Mouse (Mus musculus) CD4-positive, CD25-positive, alpha-beta regulatory T cell, adult 4 months (primary cell): ENCODE data around the gene Tsga10. TPM values are rescaled to one million over a fixed set of nuclear protein-coding genes. Genes with fewer than 3 reads are reported as not detected.

Experiments
- ATAC-seq: one replicate; pipeline ENCODE4 v1.8.0; 2017
- polyA plus RNA-seq, 2 experiments: library from polyadenylated mRNA; unstranded; fragments of 100-300 nt; shearing (Covaris generic); gene quantifications; one replicate each; pipeline ENCODE4 v1.2.1; 2017

Gene Tsga10
- polyA plus RNA-seq, result 1 to 10 TPM; 2.1 TPM

- no peak for ATAC-seq
These were observed at the start of gene Tsga10 for GRCm38 (mm10) chr1:37866286-37866685. Gene Tsga10, minus strand, starts transcription at chr1:37866429.

GRCm38 (mm10) chr1:37912751-37913150 lies 46.5 kb upstream of the Tsga10 start:
- ATAC-seq, result no peak

GRCm38 (mm10) chr1:37903178-37903577 lies 36.9 kb upstream of the Tsga10 start:
- ATAC-seq, result no peak

- no peak for ATAC-seq
These were observed 34.1 kb upstream of the Tsga10 start for GRCm38 (mm10) chr1:37900288-37900687.

GRCm38 (mm10) chr1:37899816-37900215 lies 33.6 kb upstream of the Tsga10 start:
- ATAC-seq, result no peak

- no peak for ATAC-seq
These were observed 28.4 kb upstream of the Tsga10 start for GRCm38 (mm10) chr1:37894606-37895005.

GRCm38 (mm10) chr1:37891400-37891799 lies 25.2 kb upstream of the Tsga10 start:
- no peak for ATAC-seq

GRCm38 (mm10) chr1:37890025-37890652 lies 23.9 kb upstream of the Tsga10 start, which contains the start of the genes Mitd1 and Mrpl30:
Gene Mitd1, minus strand, starts transcription at chr1:37890411.
Gene Mrpl30, plus strand, starts transcription at chr1:37890477.
- ATAC-seq, result peak; percentile 92

- ATAC-seq, result no peak
These were observed 23.0 kb upstream of the Tsga10 start for GRCm38 (mm10) chr1:37889206-37889605.

- no peak for ATAC-seq
These were observed 18.2 kb upstream of the Tsga10 start for GRCm38 (mm10) chr1:37884451-37884850.

GRCm38 (mm10) chr1:37883411-37883810 lies 17.2 kb upstream of the Tsga10 start:
- ATAC-seq, result no peak

- ATAC-seq, result no peak
These were observed 11.7 kb upstream of the Tsga10 start for GRCm38 (mm10) chr1:37877736-37878460.

GRCm38 (mm10) chr1:37873157-37873556 lies 6.9 kb upstream of the Tsga10 start:
- no peak for ATAC-seq

- peak; percentile 91 for ATAC-seq
These were observed 6.2 kb upstream of the Tsga10 start for GRCm38 (mm10) chr1:37872131-37873067.

GRCm38 (mm10) chr1:37871704-37872103 lies 5.5 kb upstream of the Tsga10 start, which contains the start of gene Lipt1:
Gene Lipt1, plus strand, starts transcription at chr1:37871738.
- ATAC-seq, result peak; percentile 18

- no peak for ATAC-seq
These were observed 3.1 kb upstream of the Tsga10 start for GRCm38 (mm10) chr1:37869362-37869761.

- no peak for ATAC-seq
These were observed 2.4 kb upstream of the Tsga10 start for GRCm38 (mm10) chr1:37868640-37869039.

- no peak for ATAC-seq
These were observed 1.6 kb upstream of the Tsga10 start for GRCm38 (mm10) chr1:37867684-37868322.

GRCm38 (mm10) chr1:37867056-37867455 lies 827 bp upstream of the Tsga10 start:
- no peak for ATAC-seq

- no peak for ATAC-seq
These were observed 621 bp downstream of the Tsga10 start for GRCm38 (mm10) chr1:37865401-37866215.
